Mouse (Mus musculus) heart, postnatal 36 days (tissue): ENCODE results near the gene Acsl1. TPM values are rescaled to one million over a fixed set of nuclear protein-coding genes. Genes with fewer than 3 reads are reported as not detected.

ENCODE experiments used
- DNase-seq, 2 experiments: peaks; one replicate each; pipeline ENCODE4 v3.0.0; 2021 to 2022
- intact Hi-C: fragments of 180-260 bp; cut with DNase I; formaldehyde crosslinking; loops from one replicate; pipeline ENCODE4 v1.15.1; 2025
- total RNA-seq, 2 experiments: library from RNA; stranded (reverse); gene quantifications; 2 replicates each; pipeline ENCODE4 v1.2.3; 2021

Acsl1 gene
- 1,000 to 10,000 TPM in 1 of 2 experiments, 100 to 1,000 TPM in 1; 996 to 1,034 TPM for total RNA-seq

GRCm38 (mm10) chr8:46470792-46471781 is at the start of gene Acsl1:
Gene Acsl1 (plus strand): TSS chr8:46471037.
- DNase-seq = peak; percentile 98 to 99
- intact Hi-C loops = loop anchor here (2.0 to 5.0 kb wide), 3 partner anchors 42 to 146 kb away; partner anchors contain the start of genes Casp3 and Primpol

GRCm38 (mm10) chr8:46421515-46421914 is 49.3 kb upstream of the Acsl1 start:
- DNase-seq = peak in 1 of 2 experiments; percentile 21
- intact Hi-C loops = no loop called here

- intact Hi-C loops = no loop called here
- no peak for DNase-seq
Measured at GRCm38 (mm10) chr8:46427940-46428339, 42.9 kb upstream of the Acsl1 start.

GRCm38 (mm10) chr8:46429871-46430270 is 41.0 kb upstream of the Acsl1 start:
- intact Hi-C loops = no loop called here
- DNase-seq = no peak

- no peak for DNase-seq
- intact Hi-C loops = no loop called here
Measured at GRCm38 (mm10) chr8:46431921-46432320, 38.9 kb upstream of the Acsl1 start.

- intact Hi-C loops = no loop called here
- no peak for DNase-seq
Measured at GRCm38 (mm10) chr8:46432581-46432980, 38.3 kb upstream of the Acsl1 start.

- no peak for DNase-seq
- intact Hi-C loops = no loop called here
Measured at GRCm38 (mm10) chr8:46433656-46434055, 37.2 kb upstream of the Acsl1 start.

GRCm38 (mm10) chr8:46438491-46438890 is 32.3 kb upstream of the Acsl1 start:
- no peak for DNase-seq
- intact Hi-C loops = no loop called here

GRCm38 (mm10) chr8:46445964-46446915 is 24.6 kb upstream of the Acsl1 start:
- intact Hi-C loops = no loop called here
- DNase-seq = no peak

GRCm38 (mm10) chr8:46447334-46447733 is 23.5 kb upstream of the Acsl1 start:
- no peak for DNase-seq
- intact Hi-C loops = no loop called here

- intact Hi-C loops = no loop called here
- no peak for DNase-seq
Measured at GRCm38 (mm10) chr8:46448606-46449005, 22.2 kb upstream of the Acsl1 start.

GRCm38 (mm10) chr8:46449063-46449462 is 21.8 kb upstream of the Acsl1 start:
- DNase-seq = no peak
- intact Hi-C loops = no loop called here

GRCm38 (mm10) chr8:46449723-46450251 is 21.1 kb upstream of the Acsl1 start:
- intact Hi-C loops = no loop called here
- DNase-seq = no peak

GRCm38 (mm10) chr8:46458215-46458811 is 12.5 kb upstream of the Acsl1 start:
- no peak for DNase-seq
- intact Hi-C loops = no loop called here

- intact Hi-C loops = no loop called here
- no peak for DNase-seq
Measured at GRCm38 (mm10) chr8:46468400-46468799, 2.4 kb upstream of the Acsl1 start.

- DNase-seq = no peak
- intact Hi-C loops = no loop called here
Measured at GRCm38 (mm10) chr8:46469071-46469769, 1.6 kb upstream of the Acsl1 start.

GRCm38 (mm10) chr8:46470091-46470791 is 596 bp upstream of the Acsl1 start:
- intact Hi-C loops = loop anchor here (2.0 to 5.0 kb wide), 3 partner anchors 43 to 147 kb away; partner anchors contain the start of genes Casp3 and Primpol
- no peak for DNase-seq

- intact Hi-C loops = loop anchor here (2.0 to 5.0 kb wide), 4 partner anchors 25 to 145 kb away; partner anchors contain the start of genes Casp3 and Primpol
- DNase-seq = no peak
Measured at GRCm38 (mm10) chr8:46471926-46472485, 1.2 kb downstream of the Acsl1 start.
